Mouse (Mus musculus) kidney, postnatal 10 days (tissue): ENCODE results near the gene Ceacam3.
"Not testable (repeated sequence)": the region's sequence is repeated elsewhere in the genome, so short reads cannot be mapped to it uniquely, and the experiment has no call there.

ENCODE experiments used
- DNase-seq: peaks from one replicate; pipeline ENCODE4 v3.0.0; 2021; ENCODE audit warnings: mixed read lengths

The Ceacam3 gene

DNA sequence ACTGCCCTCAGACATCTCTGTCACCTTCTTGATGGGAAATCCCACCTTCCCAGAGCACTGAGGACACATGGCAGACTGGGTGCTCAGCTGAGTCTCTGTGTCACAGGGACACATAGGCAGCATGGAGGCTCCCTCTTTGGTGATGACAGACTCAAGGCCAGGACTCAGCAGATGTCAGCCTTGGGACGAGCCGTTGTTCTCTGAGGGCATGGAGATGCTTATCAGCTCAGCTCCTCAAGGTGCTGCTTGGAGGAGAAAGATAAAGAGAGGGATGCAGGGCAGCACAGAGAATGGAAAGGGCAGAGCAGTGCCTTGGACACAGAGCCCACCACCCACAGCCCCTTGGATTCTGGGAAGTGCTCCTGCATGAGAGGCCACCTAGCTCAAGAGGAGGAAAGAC, at the start of gene Ceacam3:
Gene Ceacam3, plus strand, starts transcription at position 352 of the 400 bp plus-strand sequence.
- no peak for DNase-seq

DNA sequence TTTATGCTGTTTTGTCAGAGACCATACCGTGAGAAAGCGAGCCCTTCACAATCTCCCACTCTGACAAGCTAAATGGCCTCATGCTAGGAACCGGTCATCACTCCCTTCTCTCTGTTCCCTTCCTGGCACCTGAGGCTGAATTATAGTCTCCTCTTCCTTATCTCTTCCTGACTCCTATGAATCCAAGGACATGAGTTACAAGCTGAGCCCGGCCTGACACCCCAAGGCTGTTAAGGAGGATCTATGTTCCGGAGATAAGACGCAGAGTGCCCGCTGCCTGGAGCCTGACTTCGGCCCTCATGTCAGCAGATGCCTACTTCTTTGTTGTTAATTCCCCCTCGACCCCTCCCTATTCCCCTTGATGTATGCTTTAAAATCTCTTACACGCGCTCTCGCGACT, 48.5 kb upstream of the Ceacam3 start:
- DNase-seq, result not testable (repeated sequence)

DNA sequence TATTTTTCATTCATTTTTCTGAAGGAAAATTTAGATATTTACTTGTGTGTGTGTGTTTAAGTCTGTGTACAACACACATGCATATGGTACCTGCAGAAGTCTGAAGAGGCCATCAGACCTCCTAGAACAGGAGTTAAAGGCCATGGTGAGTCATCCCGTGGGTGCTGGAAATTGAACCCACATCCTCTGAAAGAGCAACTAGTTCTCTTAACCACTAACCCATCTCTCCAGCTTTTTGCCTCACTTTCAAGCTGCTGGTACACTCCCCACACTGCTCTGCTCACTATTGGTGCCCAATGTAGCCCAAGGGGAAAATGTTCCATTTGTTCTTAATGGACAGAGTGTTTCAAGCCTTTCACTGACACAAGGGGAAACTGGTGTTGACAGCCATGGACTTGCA, 14.8 kb upstream of the Ceacam3 start:
- DNase-seq, result no peak

DNA sequence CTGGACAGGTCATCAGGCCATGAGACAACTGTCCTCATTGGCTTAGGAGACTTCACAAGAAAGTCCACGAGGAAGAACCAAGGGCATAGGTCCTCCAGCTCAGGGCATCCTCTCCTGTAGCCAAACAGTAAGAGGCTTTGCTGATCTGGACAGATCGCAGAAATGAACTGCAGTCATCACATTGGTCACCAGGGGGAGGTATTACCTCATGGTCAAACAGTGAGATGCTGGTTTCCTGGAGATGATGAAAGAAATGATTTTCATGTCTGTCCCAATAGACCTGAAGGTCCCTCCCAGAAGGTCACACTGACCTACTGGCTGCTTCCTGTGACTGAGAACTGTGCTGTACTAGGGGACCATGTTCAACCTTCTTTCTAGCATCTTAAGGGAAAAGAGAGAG, 5.6 kb downstream of the Ceacam3 start:
- DNase-seq, result peak; percentile 71

DNA sequence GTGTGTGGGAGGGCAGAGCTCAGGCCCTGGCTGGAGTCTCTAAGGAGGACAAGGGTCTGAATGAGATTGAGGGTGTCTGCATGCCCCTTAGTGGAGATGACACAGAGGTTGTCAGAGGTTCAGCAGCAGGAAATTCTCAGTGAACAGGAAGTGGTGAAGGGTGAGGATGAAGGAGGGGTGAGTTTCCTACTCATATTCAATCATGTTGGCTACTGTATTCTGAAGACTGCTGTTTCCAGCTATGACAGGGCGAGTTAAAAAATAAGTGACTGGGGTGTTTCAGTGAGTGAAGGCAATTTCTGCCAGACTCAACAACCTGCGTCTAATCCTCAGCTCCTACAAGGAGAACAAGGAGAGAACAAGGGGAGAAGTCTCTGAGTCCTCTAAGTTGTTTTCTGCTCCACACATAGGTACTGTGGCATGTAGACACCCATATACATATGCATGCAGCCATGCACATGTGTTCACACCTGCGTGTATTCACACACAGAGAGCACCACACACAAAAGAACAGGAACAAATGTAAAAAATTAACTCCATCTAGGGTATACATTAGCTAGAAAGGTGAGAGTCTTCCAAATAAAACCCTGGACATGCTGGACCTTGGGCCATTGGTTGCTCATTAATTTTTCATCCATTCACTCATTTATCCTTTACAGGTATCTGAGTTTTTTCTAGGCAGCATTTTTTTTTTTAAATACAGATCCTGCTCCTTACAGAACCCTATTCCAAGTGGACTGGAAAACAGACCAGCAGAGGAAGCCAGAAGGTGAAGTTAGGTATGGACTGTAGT, 7.0 kb downstream of the Ceacam3 start:
- DNase-seq, result no peak

DNA sequence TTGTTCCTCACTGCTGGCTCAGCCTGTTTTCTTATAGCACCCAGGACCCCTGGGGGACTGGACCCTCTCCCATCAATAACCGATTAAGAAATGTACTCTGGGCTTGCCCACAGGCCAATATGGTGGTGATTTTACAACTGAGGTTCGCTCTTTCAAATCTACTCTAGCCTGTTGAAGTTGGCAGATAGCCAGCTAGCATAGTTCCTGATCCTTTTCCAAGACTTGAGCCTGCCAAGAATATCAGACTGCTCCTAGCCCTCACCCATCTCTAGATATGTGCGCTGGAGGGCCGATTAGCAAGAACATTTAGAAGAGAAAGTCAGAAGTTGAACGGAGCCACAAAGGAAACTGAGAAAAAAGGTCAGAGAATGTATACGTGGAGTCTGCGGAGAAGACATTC, 8.9 kb downstream of the Ceacam3 start:
- DNase-seq, result peak; percentile 27

DNA sequence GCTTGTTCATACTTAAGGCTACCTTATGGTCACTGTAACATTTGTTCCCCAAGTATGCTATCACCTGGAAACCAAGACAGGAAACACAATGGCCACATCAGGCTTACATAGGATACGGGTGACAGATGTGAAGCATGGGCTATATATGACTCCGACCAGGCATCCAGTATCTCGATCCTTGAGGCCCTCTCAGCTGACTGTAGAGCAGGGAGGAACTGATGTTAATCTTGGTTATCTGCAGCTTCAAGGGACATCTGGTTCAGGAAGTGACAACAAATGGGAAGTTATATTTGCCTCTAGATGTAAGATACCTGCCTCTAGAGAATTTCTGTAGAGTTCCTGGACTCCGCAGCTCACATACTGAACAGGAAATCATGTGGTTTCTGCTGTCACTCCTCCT, 21.7 kb downstream of the Ceacam3 start:
- no peak for DNase-seq

DNA sequence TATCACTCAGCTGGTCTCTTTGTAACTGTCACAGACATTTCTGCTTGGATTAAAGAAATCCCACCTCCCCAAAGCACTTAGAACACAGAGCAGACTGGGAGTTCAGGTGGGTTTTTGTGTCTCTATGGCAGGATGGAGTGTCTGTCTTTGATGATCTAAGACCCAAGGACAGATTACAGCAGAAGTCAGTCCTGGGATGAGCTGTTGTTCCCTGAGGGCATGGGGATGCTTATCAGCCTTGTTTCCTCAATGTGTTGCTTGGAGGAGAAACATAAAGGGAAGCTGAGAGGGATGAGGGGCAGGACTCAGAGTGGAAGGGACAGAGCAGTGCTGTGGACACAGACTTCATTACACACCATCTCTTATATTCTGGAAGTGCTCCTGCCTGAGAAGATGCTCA, 53.1 kb downstream of the Ceacam3 start, which contains the start of gene Psg29:
Gene Psg29, plus strand, starts transcription at position 301 of the 400 bp plus-strand sequence.
- DNase-seq, result no peak

DNA sequence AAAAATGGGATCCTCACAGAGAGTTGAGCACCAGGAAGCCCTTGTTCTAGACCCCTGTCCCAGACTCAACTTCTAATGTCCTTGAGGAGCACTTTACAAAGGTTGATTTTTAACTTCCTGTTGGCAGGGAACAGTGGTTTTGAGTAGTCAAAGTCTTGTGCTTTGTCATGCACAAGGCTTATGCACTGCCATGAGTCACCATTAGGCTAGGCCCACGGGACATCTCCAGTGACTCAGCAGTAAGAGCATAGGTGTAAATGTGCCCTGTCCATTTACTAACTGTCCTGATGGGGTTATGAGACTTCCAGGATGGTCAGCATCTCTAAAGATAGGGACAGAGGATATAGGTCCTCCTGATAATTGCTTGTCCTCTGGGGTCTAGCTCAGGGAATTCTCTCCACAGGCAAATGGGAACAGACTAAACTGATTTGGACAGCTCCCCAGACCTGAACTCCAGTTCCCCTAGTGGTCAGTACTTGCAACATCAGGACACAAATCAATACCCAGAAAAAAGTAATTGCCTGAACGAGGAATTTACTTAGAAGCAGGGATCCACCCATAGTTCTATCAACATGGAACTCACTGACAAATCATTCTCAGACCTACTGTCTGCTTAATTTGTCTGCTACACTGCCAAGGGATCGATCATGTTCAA, 55.6 kb downstream of the Ceacam3 start:
- no peak for DNase-seq
